Mouse (Mus musculus) liver, embryonic 14.5 days (tissue): ENCODE results near the gene Grip1.

ENCODE experiments used
- CTCF ChIP-seq: IDR thresholded peaks from 2 replicates; pipeline ENCODE4 v1.5.1; 2016; ENCODE audit warnings: antibody characterized with exemption, low read depth, control low read depth
- EP300 ChIP-seq: IDR thresholded peaks from 2 replicates; pipeline ENCODE4 v1.6.1; 2016; ENCODE audit warnings: antibody characterized with exemption, low read depth

- TF ChIP-seq CTCF: peak; percentile 75
- no peak for TF ChIP-seq EP300
Measured at GRCm38 (mm10) chr10:120130621-120131020, 677.0 kb downstream of the Grip1 start.
